Mouse (Mus musculus) myocyte (in vitro differentiated cells): Measurements from ENCODE around the gene N4bp2l2.

Experiments used
- POLR2A ChIP-seq: IDR thresholded peaks from one replicate; pipeline ENCODE4 v1.6.1; 2011; ENCODE audit warnings: low read depth, mild to moderate bottlenecking, control low read depth, moderate library complexity; ENCODE audit not compliant: insufficient read length
- POLR2AphosphoS2 ChIP-seq: IDR thresholded peaks from one replicate; pipeline ENCODE4 v1.6.1; 2011; ENCODE audit warnings: low read depth, control low read depth; ENCODE audit not compliant: insufficient read length
- USF1 ChIP-seq: IDR thresholded peaks from one replicate; pipeline ENCODE4 v1.6.1; 2011; ENCODE audit warnings: low read depth, mild to moderate bottlenecking, control low read depth, moderate library complexity

DNA sequence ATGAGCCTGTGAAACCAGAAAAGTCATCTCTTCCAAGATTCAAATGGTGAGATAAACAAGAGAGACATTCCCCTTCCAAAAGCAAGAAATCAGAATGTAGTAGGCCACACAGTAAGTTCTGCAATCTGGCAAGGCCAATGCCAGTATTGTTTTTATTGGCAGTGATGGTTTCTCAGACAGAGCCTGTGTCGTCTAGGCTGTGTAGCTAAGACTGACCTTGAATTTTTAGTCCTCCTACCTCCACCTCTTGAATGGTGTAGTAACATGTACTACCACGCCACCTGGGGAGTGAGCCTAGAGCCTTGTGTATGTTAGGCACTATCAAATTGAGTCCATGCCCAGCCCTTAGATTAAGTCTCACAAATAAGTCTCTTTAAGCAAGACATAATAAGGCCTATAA lies 36.3 kb downstream of the N4bp2l2 start:
- TF ChIP-seq POLR2AphosphoS2, result no peak
- TF ChIP-seq USF1, result no peak
- no peak for TF ChIP-seq POLR2A
